Mouse (Mus musculus) cerebellum, postnatal 10 days (tissue): ENCODE data around the gene Dclre1c.

ENCODE experiments used
- DNase-seq, 2 experiments: peaks; one replicate each; pipeline ENCODE4 v3.0.0; 2021; ENCODE audit warnings: mixed read lengths in 2 of 2

Gene Dclre1c

GRCm38 (mm10) chr2:3475746-3476251, 51.9 kb downstream of the Dclre1c start:
- no peak for DNase-seq

GRCm38 (mm10) chr2:3480239-3480638, 56.3 kb downstream of the Dclre1c start:
- DNase-seq = no peak

- DNase-seq = no peak
Observed at GRCm38 (mm10) chr2:3489816-3490215, 65.9 kb downstream of the Dclre1c start.

- no peak for DNase-seq
Observed at GRCm38 (mm10) chr2:3493833-3494409, 70.0 kb downstream of the Dclre1c start.

GRCm38 (mm10) chr2:3499543-3499942, 75.6 kb downstream of the Dclre1c start:
- DNase-seq = no peak

- no peak for DNase-seq
Observed at GRCm38 (mm10) chr2:3500886-3501285, 77.0 kb downstream of the Dclre1c start.

GRCm38 (mm10) chr2:3512076-3512475, 88.1 kb downstream of the Dclre1c start:
- DNase-seq = peak; percentile 49 to 62

- peak; percentile 95 to 96 for DNase-seq
Observed at GRCm38 (mm10) chr2:3512552-3513454, 88.9 kb downstream of the Dclre1c start, which contains the start of the genes Gm45902, Hspa14 and Cdnf. Gene Gm45902 (minus strand): TSS chr2:3512790. Gene Hspa14 (minus strand): TSS chr2:3512814. Gene Cdnf (plus strand): TSS chr2:3513030.
